Mouse (Mus musculus) embryonic facial prominence, embryonic 13.5 days (tissue): ENCODE data around the gene Myo1b. TPM values are rescaled to one million over a fixed set of nuclear protein-coding genes. Genes with fewer than 3 reads are reported as not detected.

Experiments used
- polyA plus RNA-seq: library from polyadenylated mRNA; unstranded; fragments of >200 nt; fragmentation: Nextera tagmentation; extraction: Ambion mirVana; gene quantifications from 2 replicates; pipeline ENCODE4 v1.2.1, GENCODE M21; 2015

Myo1b gene
- polyA plus RNA-seq, 1 experiment from 2014 or later = 96.1 TPM

Other genes with a start within 250 kb of the Myo1b start
- 1.3 and 1.4 TPM in 2 replicates for gene Stat4, start 71.1 kb upstream of the Myo1b start, polyA plus RNA-seq
- gene Stat1, start 203.4 kb upstream of the Myo1b start, polyA plus RNA-seq = 14.9 and 17.6 TPM in 2 replicates